Mouse (Mus musculus) left cerebral cortex, adult 8-10 months (tissue): Measurements from ENCODE around the gene Zfp568. TPM values are rescaled to one million over a fixed set of nuclear protein-coding genes. Genes with fewer than 3 reads are reported as not detected.
"Not testable (repeated sequence)": the region's sequence is repeated elsewhere in the genome, so short reads cannot be mapped to it uniquely, and the experiment has no call there.

ENCODE experiments used
- DNase-seq, 2 experiments: peaks; one replicate each; pipeline ENCODE4 v3.0.0; 2022; ENCODE audit warnings: low spot score in 2 of 2
- total RNA-seq, 4 experiments: library from RNA; stranded (reverse); gene quantifications; 2 replicates each; pipeline ENCODE4 v1.2.4; 2022

The Zfp568 gene
- 1 to 10 TPM; 4.0 to 6.8 (median 4.9) TPM for total RNA-seq

DNA sequence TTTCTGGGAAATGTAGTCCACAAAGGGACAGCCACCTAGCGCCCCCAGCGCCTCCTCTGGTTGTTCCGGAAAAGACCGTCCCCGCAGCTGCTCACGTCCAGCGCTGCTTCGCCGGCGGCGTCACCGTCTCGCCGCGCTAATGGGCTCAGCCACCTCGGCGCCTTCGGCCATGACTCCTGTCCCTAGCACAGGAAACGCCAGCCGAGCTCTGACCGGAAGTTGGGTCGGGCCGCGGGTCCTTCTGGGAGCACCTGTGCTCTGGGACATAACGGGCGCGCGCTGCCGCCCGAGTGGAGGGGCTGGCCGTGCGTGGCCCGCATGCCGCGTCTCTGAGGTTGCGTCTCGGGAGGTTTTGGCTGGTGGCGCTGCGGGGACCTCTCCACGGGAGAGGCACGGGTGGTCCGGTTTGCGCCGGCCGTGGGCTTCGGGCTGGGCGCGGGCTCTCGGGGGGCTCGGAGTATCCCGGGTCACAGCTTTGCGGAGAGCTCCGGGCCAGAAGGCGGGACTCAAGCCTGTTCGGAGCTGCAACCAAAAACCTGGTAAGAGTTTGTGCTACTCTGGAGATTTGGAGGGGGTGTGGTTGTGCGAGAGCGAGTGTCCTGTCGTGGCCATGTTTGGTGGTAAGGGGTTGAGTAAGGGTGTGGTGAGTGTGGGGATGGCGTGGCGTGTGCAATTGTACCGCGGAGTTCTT lies at the start of gene Zfp568:
Gene Zfp568 (plus strand): TSS at position 266 of the 691 bp plus-strand sequence.
- peak; percentile 80 to 90 for DNase-seq

GRCm38 (mm10) chr7:29938856-29939255 lies 44.9 kb upstream of the Zfp568 start:
- DNase-seq, result no peak

GRCm38 (mm10) chr7:29941027-29941426 lies 42.7 kb upstream of the Zfp568 start:
- DNase-seq, result no peak

- DNase-seq, result no peak
Measured at GRCm38 (mm10) chr7:29942740-29943139, 41.0 kb upstream of the Zfp568 start.

DNA sequence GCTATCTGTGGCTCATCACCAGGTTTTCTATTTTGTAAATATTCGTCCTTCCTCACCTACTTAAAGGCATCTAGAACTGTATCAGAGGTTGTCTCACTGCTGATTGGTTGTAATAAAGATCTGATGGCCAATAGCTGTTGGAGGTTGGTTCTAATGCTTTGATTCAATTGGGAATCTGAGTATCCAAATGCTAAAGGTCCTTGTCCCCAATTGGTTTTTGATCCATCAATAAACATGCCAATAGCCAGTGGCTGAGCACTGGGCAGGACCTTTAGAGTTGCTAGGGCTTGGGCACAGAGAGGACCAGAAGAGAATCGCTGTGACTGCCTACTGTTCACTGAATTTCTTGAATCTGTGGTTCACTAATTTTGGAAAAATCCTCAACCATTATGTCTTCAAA lies 40.0 kb upstream of the Zfp568 start:
- no peak for DNase-seq

DNA sequence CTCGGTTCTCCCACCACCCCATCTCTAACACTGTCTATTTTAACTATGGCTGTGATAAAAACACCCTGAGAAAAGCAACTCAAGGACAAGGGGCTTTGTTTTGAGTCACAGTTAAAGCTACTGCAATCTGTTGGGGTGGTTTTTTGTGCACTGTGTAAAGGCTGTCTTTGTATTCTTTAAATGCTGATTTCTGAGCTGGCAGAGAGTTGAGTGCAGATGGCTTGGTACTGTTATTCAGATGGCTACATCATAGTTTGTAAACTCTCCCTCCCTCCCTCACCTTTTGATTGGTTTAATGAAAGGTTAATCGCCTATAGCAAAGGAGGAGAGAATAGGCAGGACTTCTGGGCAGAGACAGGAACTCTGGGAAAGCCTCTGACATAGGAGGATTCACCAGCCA lies 39.6 kb upstream of the Zfp568 start:
- no peak for DNase-seq

GRCm38 (mm10) chr7:29953086-29953485 lies 30.7 kb upstream of the Zfp568 start:
- no peak for DNase-seq

- peak; percentile 56 to 71 for DNase-seq
Measured at GRCm38 (mm10) chr7:29953513-29954401, 30.0 kb upstream of the Zfp568 start, which contains the start of gene Zfp74. TSS of gene Zfp74 (minus strand) at chr7:29954089.

DNA sequence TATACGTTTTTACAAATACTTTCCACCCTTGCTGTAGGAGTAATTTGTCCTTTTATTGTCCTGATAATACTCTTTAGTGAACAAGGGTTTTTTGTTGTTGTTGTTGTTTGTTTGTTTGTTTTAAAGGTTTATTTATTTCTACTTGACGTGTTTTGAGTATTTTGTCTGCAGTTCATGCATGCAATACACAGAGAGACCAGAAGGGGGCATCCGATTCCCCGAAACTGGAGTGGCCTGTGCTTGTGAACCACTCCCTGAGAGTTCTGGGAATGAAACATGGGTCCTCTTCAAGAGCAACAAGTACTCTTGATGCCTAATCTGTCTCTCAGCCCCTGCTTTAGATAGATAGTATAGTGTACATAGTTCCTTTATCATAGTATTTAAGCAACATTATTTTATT lies 29.0 kb upstream of the Zfp568 start:
- DNase-seq, result no peak

- peak; percentile 6 to 28 for DNase-seq
Measured at GRCm38 (mm10) chr7:29956257-29956656, 27.5 kb upstream of the Zfp568 start.

DNA sequence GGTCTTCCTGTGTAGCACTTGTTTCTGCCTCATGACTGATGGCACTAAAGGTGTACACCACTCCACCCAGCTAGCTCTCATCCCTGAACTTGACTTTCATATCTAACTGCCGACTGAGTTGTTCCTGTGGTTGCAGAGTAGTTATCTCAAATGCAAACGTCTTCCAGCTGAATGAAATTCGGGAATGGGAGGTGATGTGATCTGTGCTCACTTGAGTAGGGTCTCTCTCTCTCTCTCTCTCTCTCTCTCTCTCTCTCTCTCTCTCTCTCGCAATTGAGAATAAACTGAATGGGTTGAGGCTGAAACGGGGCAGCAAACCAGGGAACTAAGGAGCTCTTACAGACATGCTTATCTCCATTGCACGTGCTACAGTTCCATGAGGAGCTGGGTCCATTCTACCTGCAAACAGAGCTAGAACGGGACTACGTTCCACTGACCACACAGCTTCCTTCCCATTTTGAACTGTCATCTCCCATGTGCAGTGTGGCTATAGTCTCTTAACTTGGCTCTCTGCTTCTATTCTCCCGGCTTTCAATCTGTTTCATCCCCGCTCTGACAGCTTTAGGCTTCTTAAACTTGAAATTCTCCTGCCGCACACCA lies 25.5 kb upstream of the Zfp568 start:
- no peak for DNase-seq

DNA sequence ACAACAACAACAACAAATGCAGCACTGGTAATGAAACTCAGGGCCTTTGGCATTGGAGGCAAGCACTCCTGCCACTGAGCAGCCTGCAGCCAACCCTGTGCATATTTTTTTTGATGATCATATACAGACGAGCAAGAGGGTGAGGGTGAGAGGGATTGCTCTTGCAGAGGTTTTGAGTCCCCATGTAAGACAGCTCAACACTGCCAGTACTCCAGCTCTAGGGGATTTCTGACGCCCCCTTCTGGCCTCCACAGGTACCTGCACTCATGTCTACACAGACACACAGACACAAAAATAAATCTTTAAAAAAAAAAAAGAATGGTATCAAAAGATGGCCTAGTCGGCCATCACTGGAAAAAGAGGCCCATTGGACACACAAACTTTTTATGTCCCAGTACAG lies 24.8 kb upstream of the Zfp568 start:
- DNase-seq, result no peak

GRCm38 (mm10) chr7:29965115-29965810 lies 18.5 kb upstream of the Zfp568 start:
- DNase-seq, result not testable (repeated sequence)

GRCm38 (mm10) chr7:29970686-29971085 lies 13.1 kb upstream of the Zfp568 start:
- DNase-seq, result no peak

- DNase-seq, result no peak
Measured at GRCm38 (mm10) chr7:29980761-29981160, 3.0 kb upstream of the Zfp568 start.

DNA sequence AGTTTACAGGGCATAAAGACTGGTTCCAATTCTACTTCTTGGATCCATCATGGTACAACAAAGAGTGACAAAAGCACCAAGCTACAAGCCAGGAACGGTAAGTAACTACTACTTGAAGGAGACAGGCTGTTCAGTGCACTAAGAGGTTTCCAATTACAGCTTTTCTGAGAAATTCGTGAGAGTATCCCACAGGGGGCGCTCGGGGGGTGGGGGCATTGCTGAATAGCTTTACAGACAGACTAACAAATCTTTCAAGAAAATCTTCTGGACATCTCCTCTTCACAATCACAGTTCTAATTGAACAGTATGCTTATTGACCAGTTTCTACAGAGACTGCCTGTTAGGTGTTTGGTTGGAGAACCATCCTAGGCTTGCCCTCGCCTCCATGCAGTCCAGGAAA lies 2.3 kb upstream of the Zfp568 start:
- DNase-seq, result no peak

DNA sequence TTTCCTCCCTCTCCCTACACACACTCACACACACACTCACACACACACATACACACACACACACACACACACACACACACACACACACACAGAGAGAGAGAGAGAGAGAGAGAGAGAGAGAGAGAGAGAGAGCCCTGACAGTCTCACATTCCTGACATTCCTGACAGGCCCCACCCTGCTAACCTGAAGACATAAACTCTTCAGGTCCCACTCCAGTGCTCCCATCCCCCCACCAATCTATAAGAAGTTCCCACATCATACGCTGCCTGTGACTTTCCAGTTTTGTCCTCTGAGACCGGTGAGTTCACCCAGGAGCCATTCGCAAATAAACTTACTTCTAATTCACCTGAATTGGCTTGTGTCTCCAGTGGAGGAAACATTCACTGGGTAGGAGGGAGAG lies 1.9 kb upstream of the Zfp568 start:
- no peak for DNase-seq

- no peak for DNase-seq
Measured at GRCm38 (mm10) chr7:29982341-29982740, 1.4 kb upstream of the Zfp568 start.

GRCm38 (mm10) chr7:29982931-29983330 lies 824 bp upstream of the Zfp568 start:
- no peak for DNase-seq

GRCm38 (mm10) chr7:29983340-29983689 lies 440 bp upstream of the Zfp568 start:
- no peak for DNase-seq

- DNase-seq, result no peak
Measured at GRCm38 (mm10) chr7:29986101-29986500, 2.3 kb downstream of the Zfp568 start.

DNA sequence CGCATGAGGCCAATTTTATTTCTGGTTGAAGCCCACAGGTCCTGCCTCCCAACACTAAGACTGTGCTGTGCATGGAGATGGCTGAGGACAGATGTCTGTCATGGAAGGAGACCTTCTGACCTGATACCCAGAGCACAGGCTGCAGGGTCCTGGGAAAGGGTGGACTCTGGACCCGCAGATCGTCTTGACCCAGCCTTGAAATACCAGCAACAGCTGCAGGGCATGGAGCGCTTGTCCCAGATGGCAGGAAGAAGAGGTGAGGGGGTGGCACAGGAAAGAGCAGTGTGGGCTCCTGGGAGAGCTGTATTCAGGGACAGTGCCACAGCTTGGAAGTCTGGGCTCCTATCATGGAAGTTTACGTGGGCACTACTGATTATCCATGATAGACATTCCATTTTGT lies 3.8 kb downstream of the Zfp568 start:
- DNase-seq, result no peak
